Mouse (Mus musculus) G1E (cell line): Measurements from ENCODE around the gene Tlk1.

Source experiments
- CTCF ChIP-seq: IDR thresholded peaks from 2 replicates; pipeline ENCODE4 v1.5.1; 2012; ENCODE audit warnings: low read depth, low read length, inconsistent platforms, mixed read lengths
- GATA1 ChIP-seq: IDR thresholded peaks from 2 replicates; pipeline ENCODE4 v1.6.1; 2012; ENCODE audit warnings: borderline replicate concordance, low read length, inconsistent platforms, mixed read lengths
- POLR2AphosphoS5 ChIP-seq: IDR thresholded peaks from 2 replicates; pipeline ENCODE4 v1.6.1; 2012; ENCODE audit warnings: low read depth, low read length, inconsistent platforms; ENCODE audit not compliant: insufficient replicate concordance
- TAL1 ChIP-seq: conservative IDR thresholded peaks from 2 replicates; pipeline ENCODE4 v1.6.1; 2012; ENCODE audit warnings: low read depth, low read length, inconsistent platforms, mixed read lengths

GRCm38 (mm10) chr2:70708986-70709730, 116.4 kb downstream of the Tlk1 start:
- no peak for TF ChIP-seq GATA1
- no peak for TF ChIP-seq CTCF
- no peak for TF ChIP-seq TAL1
- no peak for TF ChIP-seq POLR2AphosphoS5
